Mouse (Mus musculus) liver, embryonic 14.5 days (tissue): ENCODE data around the gene Pnma3.

ENCODE experiments used
- CTCF ChIP-seq: IDR thresholded peaks from 2 replicates; pipeline ENCODE4 v1.5.1; 2016; ENCODE audit warnings: antibody characterized with exemption, low read depth, control low read depth
- EP300 ChIP-seq: IDR thresholded peaks from 2 replicates; pipeline ENCODE4 v1.6.1; 2016; ENCODE audit warnings: antibody characterized with exemption, low read depth

DNA sequence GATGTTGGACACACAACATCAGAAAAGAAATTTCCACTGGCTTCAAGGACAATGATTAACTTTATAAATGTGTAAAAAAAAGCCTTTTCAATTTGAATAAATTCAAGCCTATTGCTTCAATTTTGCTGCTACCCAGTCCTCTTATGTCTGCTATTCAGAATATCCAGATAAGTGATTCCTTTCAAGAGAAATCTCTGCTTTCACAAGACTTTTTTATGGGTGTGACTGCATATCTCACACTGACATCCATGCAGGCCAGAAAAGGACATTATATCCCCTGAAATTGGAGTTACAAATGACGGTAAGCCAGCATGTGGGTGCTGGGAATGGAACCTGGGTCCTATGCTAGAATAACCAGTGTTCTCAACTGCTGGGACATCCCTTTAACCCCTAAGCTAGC lies 3.1 kb upstream of the Pnma3 start:
- TF ChIP-seq CTCF (no peak), EP300 (no peak)
